Mouse (Mus musculus) forebrain, embryonic 16.5 days (tissue): Measurements from ENCODE around the gene Sertad3. TPM values are rescaled to one million over a fixed set of nuclear protein-coding genes. Genes with fewer than 3 reads are reported as not detected.
"Not testable (repeated sequence)": the region's sequence is repeated elsewhere in the genome, so short reads cannot be mapped to it uniquely, and the experiment has no call there.

Experiments
- ATAC-seq: fragments of 200-750 bp; cut with Nextera tagmentation; 2 replicates; pipeline ENCODE4 v1.8.0; 2017; ENCODE audit warnings: mild to moderate bottlenecking, moderate library complexity
- H3K27ac ChIP-seq: fragments of 300-500 bp; sonication (generic); 2 replicates; pipeline ENCODE4 v1.5.1; 2014; ENCODE audit warnings: low read length, control low read depth
- H3K27me3 ChIP-seq: fragments of 300-500 bp; sonication (generic); replicated peaks from 2 replicates; pipeline ENCODE4 v1.6.1; 2014; ENCODE audit warnings: low read length; ENCODE audit not compliant: control insufficient read depth, insufficient read depth
- H3K36me3 ChIP-seq: fragments of 300-500 bp; sonication (generic); 2 replicates; pipeline ENCODE4 v1.6.1; 2014; ENCODE audit not compliant: control insufficient read depth, insufficient read depth
- H3K4me1 ChIP-seq: fragments of 300-500 bp; sonication (generic); replicated peaks from 2 replicates; pipeline ENCODE4 v1.6.1; 2014; ENCODE audit warnings: low read length; ENCODE audit not compliant: control insufficient read depth, insufficient read depth
- H3K4me2 ChIP-seq: fragments of 300-500 bp; sonication (generic); 2 replicates; pipeline ENCODE4 v1.6.1; 2014; ENCODE audit warnings: mild to moderate bottlenecking, low read length, control low read depth
- H3K4me3 ChIP-seq: fragments of 300-500 bp; sonication (generic); replicated peaks from 2 replicates; pipeline ENCODE4 v1.5.1; 2014; ENCODE audit warnings: mild to moderate bottlenecking, low read length, control low read depth
- H3K9ac ChIP-seq: fragments of 300-500 bp; sonication (generic); replicated peaks from 2 replicates; pipeline ENCODE4 v1.6.1; 2014; ENCODE audit warnings: low read depth, low read length, control low read depth
- H3K9me3 ChIP-seq: fragments of 300-500 bp; sonication (generic); 2 replicates; pipeline ENCODE4 v1.6.1; 2016; ENCODE audit warnings: low read length; ENCODE audit not compliant: control insufficient read depth
- WGBS: fragments of 180-500 bp; shearing (Covaris S2); extraction: QIAGEN DNeasy Blood & Tissue Kit; methylation state at CpG from one replicate; pipeline ENCODE4 v1.1.7; 2014; 5-methylcytosine and 5-hydroxymethylcytosine counted together
- polyA plus RNA-seq: library from polyadenylated mRNA; unstranded; fragments of >200 nt; fragmentation: Nextera tagmentation; extraction: Ambion mirVana; gene quantifications from 2 replicates; pipeline ENCODE4 v1.2.1, GENCODE M21; 2015

Sertad3 gene
- polyA plus RNA-seq, 1 experiment from 2014 or later: 11.6 TPM

DNA sequence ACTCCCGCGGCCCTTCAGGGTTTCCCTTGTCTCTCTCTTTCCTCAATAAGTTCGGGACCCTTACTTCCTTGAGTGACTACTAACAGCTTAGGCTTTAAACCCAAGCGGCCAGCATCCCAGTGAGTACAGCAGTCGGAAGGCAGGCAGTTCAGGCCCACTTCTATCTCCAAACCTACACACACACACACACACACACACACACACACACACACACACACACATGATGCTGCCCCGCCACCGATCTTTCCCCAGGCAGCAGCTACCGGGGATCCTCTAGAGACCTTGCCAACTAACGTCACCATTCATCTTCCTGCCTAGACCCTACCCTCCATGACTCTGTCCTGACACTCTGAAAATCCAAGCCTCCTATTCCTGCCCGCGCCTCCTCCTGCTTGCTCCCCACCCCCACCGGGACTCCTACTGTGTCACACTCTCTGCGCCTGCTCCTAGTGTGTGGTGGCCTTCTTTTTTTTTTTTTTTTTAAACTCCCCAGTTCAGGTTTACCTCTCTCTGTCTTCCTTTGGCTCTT, 14.2 kb downstream of the Sertad3 start:
- peak overlapping the region; percentile 86 for H3K27ac ChIP-seq
- 6% methylated on average over 13 of the region's 13 CpGs for WGBS
- peak overlapping the region; percentile 63 for H3K4me2 ChIP-seq
- no peaks in the 10 kb centered on the region for H3K27me3 ChIP-seq
- H3K4me1 ChIP-seq: peaks cover 12% of the 10 kb centered on the region
- peak overlapping the region; percentile 78 for H3K9ac ChIP-seq
- H3K36me3 ChIP-seq: no peaks in the 10 kb centered on the region
- ATAC-seq: no peak
- no peaks in the 10 kb centered on the region for H3K9me3 ChIP-seq
- peak overlapping the region; percentile 68 for H3K4me3 ChIP-seq

DNA sequence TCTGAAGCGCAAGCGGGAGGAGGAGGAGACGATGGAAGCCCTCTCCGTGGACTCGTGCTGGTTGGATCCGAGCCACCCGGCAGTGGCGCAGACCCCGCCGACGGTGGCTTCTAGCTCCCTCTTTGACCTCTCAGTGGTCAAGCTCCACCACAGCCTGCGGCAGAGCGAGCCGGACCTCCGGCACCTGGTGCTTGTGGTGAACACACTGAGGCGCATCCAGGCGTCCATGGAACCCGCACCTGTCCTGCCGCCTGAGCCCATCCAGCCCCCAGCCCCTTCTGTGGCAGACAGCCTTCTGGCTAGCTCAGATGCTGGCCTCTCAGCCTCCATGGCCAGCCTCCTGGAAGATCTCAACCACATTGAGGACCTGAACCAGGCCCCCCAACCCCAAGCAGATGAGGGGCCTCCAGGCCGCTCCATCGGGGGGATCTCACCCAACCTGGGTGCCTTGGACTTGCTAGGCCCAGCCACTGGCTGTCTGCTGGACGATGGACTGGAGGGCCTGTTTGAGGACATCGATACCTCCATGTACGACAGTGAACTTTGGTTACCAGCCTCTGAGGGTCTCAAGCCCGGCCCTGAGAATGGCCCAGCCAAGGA, 15.8 kb downstream of the Sertad3 start:
- Histone ChIP-seq H3K36me3 (no peaks in the 10 kb centered on the region), H3K9me3 (no peaks in the 10 kb centered on the region), H3K27me3 (no peaks in the 10 kb centered on the region), H3K4me1 (peaks cover 12% of the 10 kb centered on the region), H3K4me3 (no peak overlapping the region), H3K4me2 (no peak overlapping the region), H3K27ac (no peak overlapping the region), H3K9ac (no peak overlapping the region)
- no peak for ATAC-seq
- WGBS: 90% methylated on average over 25 of the region's 25 CpGs

DNA sequence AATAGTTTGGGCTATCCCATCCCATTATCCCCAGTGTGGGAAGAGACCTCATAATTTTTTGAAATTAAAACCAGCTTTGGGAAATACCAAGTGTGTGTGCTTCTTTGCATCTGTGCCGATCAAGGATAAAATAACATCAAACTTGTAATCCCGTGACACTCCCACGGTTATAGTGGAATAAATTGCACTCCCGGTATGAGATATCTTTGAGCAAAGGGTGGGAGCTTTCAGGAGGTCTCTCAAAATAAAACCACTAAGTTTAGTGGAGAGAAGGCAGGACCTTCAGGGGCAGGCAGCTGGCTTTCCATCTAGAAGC, 16.6 kb downstream of the Sertad3 start:
- Histone ChIP-seq H3K4me1 (peaks cover 12% of the 10 kb centered on the region), H3K4me3 (peak overlapping the region; percentile 40), H3K36me3 (no peaks in the 10 kb centered on the region), H3K9me3 (no peaks in the 10 kb centered on the region), H3K4me2 (peak overlapping the region; percentile 54), H3K27me3 (no peaks in the 10 kb centered on the region), H3K27ac (peak overlapping the region; percentile 60), H3K9ac (peak overlapping the region; percentile 59)
- ATAC-seq: no peak
- WGBS: 40% methylated on average over 4 of the region's 4 CpGs

DNA sequence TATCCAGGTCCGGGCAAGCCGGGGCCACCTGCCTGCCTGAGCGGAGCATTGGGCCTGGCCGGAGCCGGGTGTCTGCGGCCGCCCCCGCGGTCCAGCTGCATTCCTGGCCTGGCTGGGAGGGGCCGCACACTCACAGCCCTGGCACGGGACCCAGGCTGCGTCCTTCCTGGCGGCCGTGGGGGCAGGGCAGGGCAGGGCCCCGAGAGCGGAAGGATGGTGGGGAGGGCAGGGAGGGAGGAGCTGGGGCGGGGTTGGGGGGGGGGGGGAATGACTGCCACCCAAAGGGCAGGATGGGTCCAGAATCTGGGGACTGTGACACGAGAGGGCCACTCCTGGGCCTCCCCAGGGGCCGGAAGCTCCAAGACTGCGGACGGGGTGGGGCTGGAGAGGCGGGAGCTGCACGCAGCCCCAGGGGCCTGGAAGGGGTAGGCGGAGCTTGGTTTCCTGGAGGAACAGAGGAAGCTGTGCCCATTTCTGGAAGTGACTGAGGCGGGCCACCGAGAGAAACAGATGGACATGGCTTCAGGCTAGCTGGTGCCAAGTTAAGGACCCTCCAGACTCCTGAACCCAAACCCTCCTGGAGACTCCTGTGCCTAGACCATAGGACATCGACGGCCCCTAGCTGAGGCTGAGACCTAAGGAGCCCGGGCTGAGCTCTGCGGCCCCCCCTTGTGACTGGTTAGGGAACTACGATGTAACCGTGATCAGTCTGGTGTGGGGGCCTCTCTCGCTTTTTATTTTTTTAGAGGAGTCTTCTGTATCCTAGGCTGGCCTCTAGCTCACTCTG, 17.2 kb downstream of the Sertad3 start:
- Histone ChIP-seq H3K4me2 (peak overlapping the region; percentile 54), H3K9me3 (no peaks in the 10 kb centered on the region), H3K9ac (peak overlapping the region; percentile 59), H3K27ac (peak overlapping the region; percentile 60), H3K36me3 (no peaks in the 10 kb centered on the region), H3K27me3 (no peaks in the 10 kb centered on the region), H3K4me1 (peaks cover 12% of the 10 kb centered on the region), H3K4me3 (peak overlapping the region; percentile 40)
- ATAC-seq: no peak
- under 1% methylated on average over 30 of the region's 33 CpGs for WGBS

DNA sequence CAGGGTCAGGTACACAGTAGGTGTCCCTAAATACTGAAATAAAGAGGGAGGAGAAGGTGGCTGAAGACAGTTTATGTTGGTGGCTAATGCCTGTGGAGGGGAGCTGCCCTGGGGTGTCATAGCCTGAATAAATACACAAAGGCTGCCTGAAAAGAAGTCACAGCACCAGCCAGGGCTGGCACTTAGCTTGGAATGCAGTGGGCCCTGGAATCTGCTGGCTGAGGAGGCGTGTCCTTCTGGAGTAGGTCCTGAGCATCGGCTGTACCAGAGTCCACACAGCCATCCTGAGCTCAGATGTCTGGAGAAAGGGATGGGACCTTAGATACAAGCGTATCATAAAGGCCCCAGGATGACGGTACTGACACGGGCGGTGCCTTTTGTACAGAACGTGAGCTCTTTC, 18.3 kb downstream of the Sertad3 start:
- H3K36me3 ChIP-seq: no peaks in the 10 kb centered on the region
- WGBS: 81% methylated on average over 7 of the region's 7 CpGs
- H3K9me3 ChIP-seq: no peaks in the 10 kb centered on the region
- H3K27ac ChIP-seq: no peak overlapping the region
- no peak for ATAC-seq
- H3K27me3 ChIP-seq: no peaks in the 10 kb centered on the region
- H3K9ac ChIP-seq: no peak overlapping the region
- H3K4me2 ChIP-seq: no peak overlapping the region
- H3K4me1 ChIP-seq: peaks cover 8% of the 10 kb centered on the region
- H3K4me3 ChIP-seq: no peak overlapping the region

DNA sequence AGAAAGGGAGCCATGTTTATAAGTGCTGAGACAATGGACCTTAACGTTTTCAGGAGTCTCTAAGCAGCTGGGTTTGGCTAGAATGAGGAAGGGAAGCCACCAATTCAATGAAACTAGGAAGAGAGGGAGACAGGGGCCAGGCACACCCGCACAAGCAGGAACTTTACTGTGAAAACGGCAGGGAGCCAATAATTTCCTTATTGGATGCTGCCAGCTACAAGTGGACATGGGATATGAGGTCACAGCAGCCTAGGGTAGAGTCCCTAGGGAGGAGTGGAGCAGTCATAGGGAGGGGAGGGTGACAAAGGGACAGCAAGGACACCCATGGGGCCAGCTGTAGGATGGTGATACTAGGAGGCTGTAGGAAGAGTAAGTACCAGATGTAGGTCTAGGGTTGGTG, 19.5 kb downstream of the Sertad3 start:
- Histone ChIP-seq H3K9me3 (no peaks in the 10 kb centered on the region), H3K4me3 (no peak overlapping the region), H3K4me2 (no peak overlapping the region), H3K36me3 (no peaks in the 10 kb centered on the region), H3K27me3 (no peaks in the 10 kb centered on the region), H3K4me1 (peaks cover 8% of the 10 kb centered on the region), H3K9ac (no peak overlapping the region), H3K27ac (no peak overlapping the region)
- 74% methylated on average over 3 of the region's 3 CpGs for WGBS
- ATAC-seq: no peak

DNA sequence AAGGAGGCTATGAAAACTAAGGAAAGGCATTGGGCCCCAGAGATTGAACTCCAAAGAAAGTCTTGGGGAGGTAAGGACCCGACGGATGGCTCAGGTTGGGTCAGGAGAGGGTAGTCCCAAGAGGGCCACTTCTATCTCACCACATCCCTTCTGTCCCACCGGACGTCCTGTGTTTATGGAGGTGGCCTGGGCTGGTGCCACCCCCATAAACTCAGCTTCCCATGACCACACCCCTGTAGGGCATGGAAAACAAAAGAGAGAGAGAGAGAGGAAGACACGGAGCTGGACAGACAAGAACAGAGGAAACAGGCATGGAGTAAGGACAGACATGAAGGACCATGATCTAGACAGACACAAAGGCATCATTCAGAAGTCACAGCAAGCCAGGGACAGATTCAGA, 19.9 kb downstream of the Sertad3 start:
- H3K36me3 ChIP-seq: no peaks in the 10 kb centered on the region
- 89% methylated on average over 5 of the region's 5 CpGs for WGBS
- H3K4me3 ChIP-seq: no peak overlapping the region
- no peak for ATAC-seq
- H3K9me3 ChIP-seq: no peaks in the 10 kb centered on the region
- H3K9ac ChIP-seq: no peak overlapping the region
- H3K4me1 ChIP-seq: peaks cover 8% of the 10 kb centered on the region
- no peaks in the 10 kb centered on the region for H3K27me3 ChIP-seq
- H3K27ac ChIP-seq: no peak overlapping the region
- no peak overlapping the region for H3K4me2 ChIP-seq

DNA sequence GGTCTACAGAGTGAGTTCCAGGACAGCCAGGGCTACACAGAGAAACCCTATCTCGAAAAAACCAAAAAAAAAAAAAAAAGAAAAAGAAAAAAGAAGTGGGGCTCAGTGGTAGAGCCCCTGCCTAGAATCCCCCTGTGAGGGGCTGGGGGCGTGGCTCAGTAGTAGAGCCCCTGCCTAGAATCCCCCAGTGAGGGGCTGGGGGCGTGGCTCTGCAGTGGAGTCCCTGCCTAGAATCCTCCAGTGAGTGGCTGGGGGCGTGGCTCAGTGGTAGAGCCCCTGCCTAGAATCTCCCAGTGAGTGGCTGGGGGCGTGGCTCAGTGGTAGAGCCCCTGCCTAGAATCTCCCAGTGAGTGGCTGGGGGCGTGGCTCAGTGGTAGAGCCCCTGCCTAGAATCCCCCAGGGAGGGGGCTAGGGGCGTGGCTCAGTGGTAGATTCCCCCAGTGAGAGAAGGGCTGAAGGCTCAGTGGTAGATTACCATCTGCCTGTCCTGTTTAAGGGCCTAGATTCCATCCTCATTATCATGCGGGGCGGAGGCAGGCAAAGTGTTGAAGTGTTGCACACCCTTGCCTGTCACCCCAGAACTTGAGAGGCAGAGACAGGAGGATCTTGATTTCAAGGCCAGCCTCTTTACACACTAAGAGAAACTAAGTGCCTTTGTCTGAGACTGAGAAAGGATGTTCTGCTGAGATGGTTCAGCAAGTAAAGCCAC, 21.2 kb downstream of the Sertad3 start:
- ATAC-seq: not testable (repeated sequence)
- WGBS: 88% methylated on average over 9 of the region's 9 CpGs

DNA sequence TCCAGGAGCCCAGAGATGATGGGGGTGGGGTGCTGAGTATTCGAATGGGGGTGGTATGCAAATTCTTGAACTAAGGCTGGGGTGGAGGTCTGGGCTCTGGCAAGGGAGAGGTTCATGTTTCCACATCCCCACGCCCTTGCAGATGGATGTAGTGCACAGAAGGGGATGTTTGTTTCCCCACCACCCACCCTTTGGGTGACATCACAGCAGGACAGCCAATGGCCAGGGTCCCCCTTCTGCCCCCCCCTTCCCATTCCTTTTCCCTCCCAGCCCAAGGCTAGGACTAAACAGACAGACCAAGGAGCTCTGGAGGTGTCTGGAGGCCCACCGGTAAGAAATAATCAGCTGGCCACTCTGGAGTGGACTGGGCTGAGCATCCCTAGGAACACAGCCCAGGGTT, 25.5 kb downstream of the Sertad3 start, which contains the start of gene Prx:
Gene Prx (plus strand): TSS at position 289 of the 400 bp plus-strand sequence.
- Histone ChIP-seq H3K9ac (no peak within 1 kb of the TSS), H3K4me1 (no peaks in the 10 kb centered on the region), H3K27ac (no peak within 1 kb of the TSS), H3K4me3 (no peak within 1 kb of the TSS), H3K27me3 (no peaks in the 10 kb centered on the region), H3K4me2 (no peak within 1 kb of the TSS), H3K9me3 (no peaks in the 10 kb centered on the region), H3K36me3 (no peaks in the 10 kb centered on the region)
- 56% methylated on average over 3 of the region's 3 CpGs for whole genome bisulfite sequencing
- ATAC-seq: no peak

More for the DNA sequence above, 21.2 kb downstream of the Sertad3 start:
- not testable (repeated sequence) for H3K9ac ChIP-seq, H3K4me3 ChIP-seq, H3K36me3 ChIP-seq, H3K4me1 ChIP-seq, H3K27me3 ChIP-seq, H3K27ac ChIP-seq, H3K9me3 ChIP-seq, H3K4me2 ChIP-seq
